Mouse (Mus musculus) thymus, postnatal 36 days (tissue): ENCODE results near the gene Slc7a4.
"Not testable (repeated sequence)": the region's sequence is repeated elsewhere in the genome, so short reads cannot be mapped to it uniquely, and the experiment has no call there.

Experiments
- DNase-seq, 2 experiments: peaks; one replicate each; pipeline ENCODE4 v3.0.0; 2022; ENCODE audit warnings: mixed read lengths in 2 of 2

Gene Slc7a4

GRCm38 (mm10) chr16:17583064-17583463 lies at the start of gene Slc7a4:
Gene Slc7a4 (minus strand): TSS chr16:17583214.
- no peak for DNase-seq

GRCm38 (mm10) chr16:17632580-17632979 lies 49.6 kb upstream of the Slc7a4 start:
- DNase-seq = no peak

GRCm38 (mm10) chr16:17626269-17626555 lies 43.2 kb upstream of the Slc7a4 start:
- no peak for DNase-seq

GRCm38 (mm10) chr16:17625488-17626268 lies 42.7 kb upstream of the Slc7a4 start:
- DNase-seq = no peak

GRCm38 (mm10) chr16:17621936-17622335 lies 38.9 kb upstream of the Slc7a4 start:
- no peak for DNase-seq

- peak; percentile 86 to 90 for DNase-seq
Observed at GRCm38 (mm10) chr16:17619198-17620105, 36.4 kb upstream of the Slc7a4 start, which contains the start of gene Smpd4. Gene Smpd4 (plus strand): TSS chr16:17619354.

GRCm38 (mm10) chr16:17617922-17618565 lies 35.0 kb upstream of the Slc7a4 start:
- DNase-seq = peak; percentile 60 to 62

- no peak for DNase-seq
Observed at GRCm38 (mm10) chr16:17616212-17616611, 33.2 kb upstream of the Slc7a4 start.

- DNase-seq = not testable (repeated sequence)
Observed at GRCm38 (mm10) chr16:17614740-17615139, 31.7 kb upstream of the Slc7a4 start.

GRCm38 (mm10) chr16:17611383-17611782 lies 28.4 kb upstream of the Slc7a4 start:
- no peak for DNase-seq

- no peak for DNase-seq
Observed at GRCm38 (mm10) chr16:17605684-17606083, 22.7 kb upstream of the Slc7a4 start.

GRCm38 (mm10) chr16:17604941-17605340 lies 21.9 kb upstream of the Slc7a4 start:
- no peak for DNase-seq

GRCm38 (mm10) chr16:17600944-17601562 lies 18.0 kb upstream of the Slc7a4 start:
- DNase-seq = no peak

GRCm38 (mm10) chr16:17590731-17591130 lies 7.7 kb upstream of the Slc7a4 start:
- no peak for DNase-seq

GRCm38 (mm10) chr16:17584555-17584954 lies 1.5 kb upstream of the Slc7a4 start:
- no peak for DNase-seq

- no peak for DNase-seq
Observed at GRCm38 (mm10) chr16:17576825-17577215, 6.2 kb downstream of the Slc7a4 start.

- DNase-seq = no peak
Observed at GRCm38 (mm10) chr16:17575870-17576824, 6.9 kb downstream of the Slc7a4 start.

- DNase-seq = no peak
Observed at GRCm38 (mm10) chr16:17566186-17566585, 16.8 kb downstream of the Slc7a4 start.

GRCm38 (mm10) chr16:17564771-17565170 lies 18.2 kb downstream of the Slc7a4 start:
- no peak for DNase-seq

GRCm38 (mm10) chr16:17564221-17564620 lies 18.8 kb downstream of the Slc7a4 start:
- DNase-seq = no peak

GRCm38 (mm10) chr16:17563580-17563979 lies 19.4 kb downstream of the Slc7a4 start:
- no peak for DNase-seq

GRCm38 (mm10) chr16:17561751-17562208 lies 21.2 kb downstream of the Slc7a4 start, which contains the start of gene P2rx6:
Gene P2rx6 (plus strand): TSS chr16:17561885.
- no peak for DNase-seq
